Mouse (Mus musculus): ENCODE measurements at regions not wholly inside any gene's neighbourhood (a gene's known extent, or its start where the extent isn't known, plus 50 kb on each side); places are given as distances from the start of the nearest gene placed in this dataset.
A peak's percentile ranks its signal among the peaks of the same experiment; 100 is the strongest.

DNA sequence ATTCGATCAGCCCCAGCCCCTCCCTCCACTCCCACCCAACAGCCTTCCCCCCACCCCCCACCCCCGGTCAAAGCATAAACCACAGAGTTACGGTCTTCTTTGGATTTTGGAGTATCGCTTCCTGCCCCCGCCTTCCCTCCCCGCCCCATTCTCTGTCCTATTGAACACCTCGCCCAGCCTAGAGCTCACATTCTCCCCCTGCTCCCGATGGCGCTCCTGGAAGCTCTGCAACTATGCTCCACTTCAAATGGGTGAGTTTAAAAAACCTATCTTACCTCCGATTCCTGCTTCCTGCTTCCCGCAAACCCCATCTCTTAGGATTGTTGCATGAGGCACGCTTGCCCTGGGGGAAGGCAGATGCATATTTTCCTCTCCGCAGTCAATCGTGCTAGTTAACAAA, 419.7 kb upstream of the Ubash3b start:
- Histone ChIP-seq H3K4me1 (replicated peaks) (peaks cover 59% of the 10 kb centered on the region), H3K36me3 (peaks cover 6% of the 10 kb centered on the region), H3K4me3 (peak overlapping the region; percentile 73), H3K27ac (peak overlapping the region; percentile 94), H3K9me3 (no peaks in the 10 kb centered on the region), H3K27me3 (ENCODE audit: insufficient read depth, poor library complexity, severe bottlenecking) (no peaks in the 10 kb centered on the region; the same call in 1 of the 2 replicates)
- DNase-seq (ENCODE audit: low spot score), result peak; percentile 58
- WGBS, result 4% methylated on average over 14 of the region's 14 CpGs

DNA sequence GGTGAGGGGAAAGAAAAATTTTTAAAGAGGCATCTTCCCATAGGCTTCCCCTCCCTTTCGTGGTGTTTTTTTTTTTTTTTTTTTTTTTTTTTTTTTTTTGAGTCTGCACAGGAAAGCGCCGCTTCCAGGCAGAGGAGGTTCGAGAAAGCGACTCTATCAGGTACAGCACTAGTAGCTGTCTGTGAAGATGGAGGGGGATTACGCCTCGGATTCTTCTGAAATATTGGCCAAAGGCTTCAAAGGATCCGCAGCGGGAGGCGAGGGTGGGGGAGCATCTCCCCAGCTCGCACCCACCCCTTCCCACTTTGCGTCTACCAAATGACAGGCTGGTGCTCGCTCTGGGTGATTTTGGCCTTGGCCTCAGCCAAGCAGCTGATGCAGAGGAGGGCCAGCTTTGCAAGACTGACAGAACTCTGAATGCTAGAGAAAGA, 419.1 kb upstream of the Ubash3b start:
- peak; percentile 72 for DNase-seq (ENCODE audit: low spot score)
- Histone ChIP-seq H3K27ac (peak overlapping the region; percentile 94), H3K9me3 (no peaks in the 10 kb centered on the region), H3K36me3 (peaks cover under 1% of the 10 kb centered on the region; the same call in 1 of the 2 replicates), H3K27me3 (ENCODE audit: insufficient read depth, poor library complexity, severe bottlenecking) (no peaks in the 10 kb centered on the region; the same call in 1 of the 2 replicates), H3K4me1 (replicated peaks) (peaks cover 59% of the 10 kb centered on the region), H3K4me3 (peak overlapping the region; percentile 73)
- under 1% methylated on average over 13 of the region's 13 CpGs for WGBS

GRCm38 (mm10) chr9:41580067-41580466, 418.6 kb upstream of the Ubash3b start:
- Histone ChIP-seq H3K27me3 (ENCODE audit: insufficient read depth, poor library complexity, severe bottlenecking) (no peaks in the 10 kb centered on the region; the same call in 1 of the 2 replicates), H3K4me3 (peak overlapping the region; percentile 73), H3K27ac (peak overlapping the region; percentile 94), H3K36me3 (no peaks in the 10 kb centered on the region), H3K4me1 (replicated peaks) (peaks cover 62% of the 10 kb centered on the region), H3K9me3 (no peaks in the 10 kb centered on the region)
- 2% methylated on average over 4 of the region's 4 CpGs for WGBS
- DNase-seq (ENCODE audit: low spot score), result peak; percentile 42

GRCm38 (mm10) chr9:41579107-41580014, 417.9 kb upstream of the Ubash3b start:
- no peaks in the 10 kb centered on the region for H3K9me3 ChIP-seq
- peak overlapping the region; percentile 73 for H3K4me3 ChIP-seq
- DNase-seq (ENCODE audit: low spot score), result peak; percentile 70
- H3K27me3 ChIP-seq (ENCODE audit: insufficient read depth, poor library complexity, severe bottlenecking), result no peaks in the 10 kb centered on the region; the same call in 1 of the 2 replicates
- no peaks in the 10 kb centered on the region for H3K36me3 ChIP-seq
- peak overlapping the region; percentile 94 for H3K27ac ChIP-seq
- H3K4me1 ChIP-seq (replicated peaks), result peaks cover 68% of the 10 kb centered on the region
- 34% methylated on average over 13 of the region's 13 CpGs for WGBS

DNA sequence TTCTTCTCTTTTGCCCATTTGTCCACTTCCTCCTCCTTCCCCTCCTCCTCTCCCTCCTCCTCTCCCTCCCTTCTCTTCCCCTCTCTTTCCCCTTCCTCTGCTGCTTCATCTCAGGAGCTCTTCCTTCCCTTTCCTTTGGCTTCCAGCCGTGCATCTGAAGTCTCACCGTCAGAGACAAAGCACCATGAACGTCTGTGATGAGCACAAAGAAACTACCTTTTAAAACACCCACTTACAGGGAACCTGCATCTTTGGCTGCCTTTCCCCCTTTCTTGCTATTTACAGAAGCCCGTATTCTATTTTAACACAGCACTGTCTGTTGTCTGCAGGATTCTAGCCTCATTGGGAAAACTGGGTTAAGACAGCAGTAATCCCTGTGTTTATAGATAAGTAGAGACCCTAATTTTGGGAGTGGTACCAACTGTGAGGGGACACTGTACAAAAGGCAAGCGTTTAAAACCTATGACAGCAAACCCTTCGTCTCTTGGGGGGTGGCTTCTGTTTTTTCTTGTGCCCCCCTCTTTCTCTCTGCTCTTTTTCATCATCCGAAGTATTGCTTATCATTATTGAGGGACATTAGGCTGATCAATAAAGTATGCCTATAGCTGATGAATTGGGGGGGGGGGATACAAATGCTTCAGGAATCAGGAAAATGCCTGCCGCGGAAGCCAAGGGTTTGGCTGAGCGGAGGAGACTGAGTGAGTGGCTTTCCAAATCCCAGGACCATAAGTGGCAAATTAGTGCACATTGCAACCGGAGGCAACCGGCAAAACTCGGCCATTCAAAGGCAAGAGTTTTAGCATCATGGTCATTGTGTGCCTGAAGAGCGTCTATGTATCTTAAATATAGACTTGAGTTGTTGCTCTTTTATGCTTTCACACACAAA, 417.0 kb upstream of the Ubash3b start:
- Histone ChIP-seq H3K36me3 (no peaks in the 10 kb centered on the region), H3K27ac (peak overlapping the region; percentile 94), H3K27me3 (ENCODE audit: insufficient read depth, poor library complexity, severe bottlenecking) (no peaks in the 10 kb centered on the region; the same call in 1 of the 2 replicates), H3K4me1 (replicated peaks) (peaks cover 59% of the 10 kb centered on the region), H3K4me3 (peak overlapping the region; percentile 73; the same call in 1 of the 2 replicates), H3K9me3 (no peaks in the 10 kb centered on the region)
- 68% methylated on average over 14 of the region's 14 CpGs for WGBS
- DNase-seq (ENCODE audit: low spot score), result no peak

DNA sequence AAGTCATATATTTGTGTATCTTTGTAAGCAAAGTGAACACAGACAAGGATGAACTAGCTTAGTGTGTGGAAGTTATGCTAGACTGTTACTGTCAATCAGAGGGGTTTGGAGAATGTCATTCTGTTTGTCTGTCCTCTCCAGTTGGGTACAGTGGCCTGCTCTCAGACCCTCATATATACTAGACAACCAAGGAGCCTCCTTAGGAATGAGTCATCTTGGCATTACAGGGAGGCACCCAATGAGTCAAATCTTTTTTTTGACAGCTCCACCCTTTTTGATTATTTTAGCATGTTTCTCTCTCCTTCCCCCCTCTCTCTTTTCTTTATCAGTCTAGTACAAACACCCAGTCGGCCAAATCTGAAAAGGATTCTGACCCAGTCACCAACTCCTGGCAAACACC, 416.3 kb upstream of the Ubash3b start:
- Histone ChIP-seq H3K27ac (no peak overlapping the region; the same call in 1 of the 2 replicates), H3K36me3 (no peaks in the 10 kb centered on the region), H3K4me1 (replicated peaks) (peaks cover 52% of the 10 kb centered on the region), H3K4me3 (no peak overlapping the region), H3K27me3 (ENCODE audit: insufficient read depth, poor library complexity, severe bottlenecking) (no peaks in the 10 kb centered on the region; the same call in 1 of the 2 replicates), H3K9me3 (no peaks in the 10 kb centered on the region)
- 63% methylated on average over 1 of the region's 1 CpGs for WGBS
- DNase-seq (ENCODE audit: low spot score), result no peak

- 31% methylated on average over 5 of the region's 5 CpGs for WGBS
- DNase-seq (ENCODE audit: low spot score), result no peak
- H3K4me1 ChIP-seq (replicated peaks), result peaks cover 40% of the 10 kb centered on the region
- peak overlapping the region; percentile 56 for H3K27ac ChIP-seq
- H3K36me3 ChIP-seq, result peaks cover 5% of the 10 kb centered on the region; the same call in 1 of the 2 replicates
- H3K4me3 ChIP-seq, result no peak overlapping the region
- no peaks in the 10 kb centered on the region for H3K9me3 ChIP-seq
- no peaks in the 10 kb centered on the region for H3K27me3 ChIP-seq (ENCODE audit: insufficient read depth, poor library complexity, severe bottlenecking)
These were observed 414.3 kb upstream of the Ubash3b start for GRCm38 (mm10) chr9:41575826-41576225.

- WGBS, result 95% methylated on average over 4 of the region's 4 CpGs
- peaks cover 9% of the 10 kb centered on the region; the same call in 1 of the 2 replicates for H3K4me1 ChIP-seq (replicated peaks)
- H3K27ac ChIP-seq, result no peak overlapping the region
- no peaks in the 10 kb centered on the region for H3K9me3 ChIP-seq
- DNase-seq (ENCODE audit: low spot score), result no peak
- peaks cover 19% of the 10 kb centered on the region; the same call in 1 of the 2 replicates for H3K36me3 ChIP-seq
- no peaks in the 10 kb centered on the region for H3K27me3 ChIP-seq (ENCODE audit: insufficient read depth, poor library complexity, severe bottlenecking)
- H3K4me3 ChIP-seq, result no peak overlapping the region
These were observed 408.8 kb upstream of the Ubash3b start for GRCm38 (mm10) chr9:41570262-41570661.

- WGBS, result 77% methylated on average over 5 of the region's 5 CpGs
- no peak overlapping the region for H3K27ac ChIP-seq
- peaks cover 34% of the 10 kb centered on the region for H3K36me3 ChIP-seq
- no peak for DNase-seq (ENCODE audit: low spot score)
- H3K4me3 ChIP-seq, result no peak overlapping the region
- H3K27me3 ChIP-seq (ENCODE audit: insufficient read depth, poor library complexity, severe bottlenecking), result no peaks in the 10 kb centered on the region
- no peaks in the 10 kb centered on the region for H3K9me3 ChIP-seq
- H3K4me1 ChIP-seq (replicated peaks), result no peaks in the 10 kb centered on the region
These were observed 405.0 kb upstream of the Ubash3b start for GRCm38 (mm10) chr9:41566496-41566895.

- Histone ChIP-seq H3K27ac (no peak overlapping the region), H3K36me3 (peaks cover 34% of the 10 kb centered on the region), H3K27me3 (ENCODE audit: insufficient read depth, poor library complexity, severe bottlenecking) (no peaks in the 10 kb centered on the region), H3K9me3 (no peaks in the 10 kb centered on the region), H3K4me3 (no peak overlapping the region), H3K4me1 (replicated peaks) (no peaks in the 10 kb centered on the region)
- no peak for DNase-seq (ENCODE audit: low spot score)
- 87% methylated on average over 7 of the region's 7 CpGs for WGBS
These were observed 404.3 kb upstream of the Ubash3b start for GRCm38 (mm10) chr9:41565784-41566183.

- DNase-seq (ENCODE audit: low spot score), result no peak
- peaks cover 43% of the 10 kb centered on the region for H3K36me3 ChIP-seq
- 89% methylated on average over 2 of the region's 2 CpGs for WGBS
- no peaks in the 10 kb centered on the region for H3K27me3 ChIP-seq (ENCODE audit: insufficient read depth, poor library complexity, severe bottlenecking)
- H3K9me3 ChIP-seq, result no peaks in the 10 kb centered on the region
- H3K27ac ChIP-seq, result no peak overlapping the region
- no peak overlapping the region for H3K4me3 ChIP-seq
- H3K4me1 ChIP-seq (replicated peaks), result no peaks in the 10 kb centered on the region
These were observed 401.9 kb upstream of the Ubash3b start for GRCm38 (mm10) chr9:41563376-41563775.

DNA sequence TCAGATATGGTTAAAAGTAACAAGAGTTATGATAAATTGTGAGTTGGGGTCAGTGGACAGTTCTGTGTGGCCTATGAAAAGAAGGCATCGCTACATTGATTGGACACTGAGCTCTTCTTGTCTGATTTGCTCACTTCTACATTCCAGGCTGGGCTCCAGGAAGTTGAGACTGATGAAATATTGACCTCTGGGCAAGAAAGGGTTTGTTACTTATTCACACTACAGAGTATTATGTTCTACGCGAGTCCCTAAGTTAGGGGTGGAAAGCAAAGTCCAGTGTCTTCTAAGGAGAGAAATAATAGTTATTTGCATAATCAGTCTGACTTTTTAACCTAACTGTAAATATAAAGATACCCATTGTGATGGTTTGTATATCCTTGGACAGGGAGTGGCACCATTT, 397.0 kb upstream of the Ubash3b start:
- Histone ChIP-seq H3K9me3 (no peaks in the 10 kb centered on the region), H3K27me3 (ENCODE audit: insufficient read depth, poor library complexity, severe bottlenecking) (no peaks in the 10 kb centered on the region), H3K4me1 (replicated peaks) (no peaks in the 10 kb centered on the region), H3K36me3 (peaks cover 35% of the 10 kb centered on the region), H3K27ac (no peak overlapping the region), H3K4me3 (no peak overlapping the region)
- no peak for DNase-seq (ENCODE audit: low spot score)
- WGBS, result 98% methylated on average over 3 of the region's 3 CpGs

All from hindbrain, embryonic 10.5 days (tissue).